Mouse (Mus musculus) cortical plate, adult 2 months (tissue): Measurements from ENCODE around the gene Dennd2a.

Experiments
- CTCF ChIP-seq: fragments of 200-500 bp; IDR thresholded peaks from 2 replicates; pipeline ENCODE4 v1.5.1; 2011; ENCODE audit warnings: mild to moderate bottlenecking, control low read depth, low read length; ENCODE audit not compliant: insufficient read depth; ENCODE audit errors: extremely low read depth
- POLR2A ChIP-seq: fragments of 200-500 bp; IDR thresholded peaks from 2 replicates; pipeline ENCODE4 v1.6.1; 2011; ENCODE audit warnings: mild to moderate bottlenecking, low read length, control low read depth; ENCODE audit not compliant: insufficient read depth; ENCODE audit errors: extremely low read depth

GRCm38 (mm10) chr6:39585517-39585916, 27.9 kb upstream of the Dennd2a start, which contains the start of gene Gm42420:
- TF ChIP-seq CTCF (no peak), POLR2A (no peak)
